Mouse (Mus musculus) limb, embryonic 15.5 days (tissue): Measurements from ENCODE around the gene Dcp1a. TPM values are rescaled to one million over a fixed set of nuclear protein-coding genes. Genes with fewer than 3 reads are reported as not detected.

Source experiments
- ATAC-seq: fragments of 200-750 bp; cut with Nextera tagmentation; 2 replicates; pipeline ENCODE4 v1.8.0; 2017; ENCODE audit warnings: low read depth, moderate TSS enrichment; ENCODE audit not compliant: insufficient number of reproducible peaks, low FRiP score, low TSS enrichment
- H3K27ac ChIP-seq: fragments of 300-500 bp; sonication (generic); 2 replicates; pipeline ENCODE4 v1.5.1; 2015; ENCODE audit warnings: moderate library complexity, mild to moderate bottlenecking, inconsistent platforms
- H3K27me3 ChIP-seq: fragments of 300-500 bp; sonication (generic); 2 replicates; pipeline ENCODE4 v1.6.1; 2015; ENCODE audit warnings: inconsistent platforms
- H3K36me3 ChIP-seq: fragments of 300-500 bp; sonication (generic); 2 replicates; pipeline ENCODE4 v1.6.1; 2015; ENCODE audit warnings: inconsistent platforms
- H3K4me1 ChIP-seq: fragments of 300-500 bp; sonication (generic); 2 replicates; pipeline ENCODE4 v1.6.1; 2015; ENCODE audit warnings: inconsistent platforms
- H3K4me2 ChIP-seq: fragments of 300-500 bp; sonication (generic); 2 replicates; pipeline ENCODE4 v1.6.1; 2015; ENCODE audit warnings: mild to moderate bottlenecking, inconsistent platforms
- H3K4me3 ChIP-seq: fragments of 300-500 bp; sonication (generic); 2 replicates; pipeline ENCODE4 v1.5.1; 2015; ENCODE audit warnings: mild to moderate bottlenecking, inconsistent platforms
- H3K9ac ChIP-seq: fragments of 300-500 bp; sonication (generic); 2 replicates; pipeline ENCODE4 v1.6.1; 2015; ENCODE audit warnings: inconsistent platforms
- H3K9me3 ChIP-seq: fragments of 300-500 bp; sonication (generic); 2 replicates; pipeline ENCODE4 v1.6.1; 2016; ENCODE audit warnings: inconsistent platforms
- WGBS: fragments of 180-500 bp; shearing (Covaris S2); methylation state at CpG from one replicate; pipeline ENCODE4 v1.1.7; 2015; 5-methylcytosine and 5-hydroxymethylcytosine counted together
- polyA plus RNA-seq: library from polyadenylated mRNA; unstranded; fragments of >200 nt; fragmentation: Nextera tagmentation; extraction: Ambion mirVana; gene quantifications from 2 replicates; pipeline ENCODE4 v1.2.1, GENCODE M21; 2015

Dcp1a gene
- polyA plus RNA-seq, 1 experiment from 2014 or later: 24.6 TPM

DNA sequence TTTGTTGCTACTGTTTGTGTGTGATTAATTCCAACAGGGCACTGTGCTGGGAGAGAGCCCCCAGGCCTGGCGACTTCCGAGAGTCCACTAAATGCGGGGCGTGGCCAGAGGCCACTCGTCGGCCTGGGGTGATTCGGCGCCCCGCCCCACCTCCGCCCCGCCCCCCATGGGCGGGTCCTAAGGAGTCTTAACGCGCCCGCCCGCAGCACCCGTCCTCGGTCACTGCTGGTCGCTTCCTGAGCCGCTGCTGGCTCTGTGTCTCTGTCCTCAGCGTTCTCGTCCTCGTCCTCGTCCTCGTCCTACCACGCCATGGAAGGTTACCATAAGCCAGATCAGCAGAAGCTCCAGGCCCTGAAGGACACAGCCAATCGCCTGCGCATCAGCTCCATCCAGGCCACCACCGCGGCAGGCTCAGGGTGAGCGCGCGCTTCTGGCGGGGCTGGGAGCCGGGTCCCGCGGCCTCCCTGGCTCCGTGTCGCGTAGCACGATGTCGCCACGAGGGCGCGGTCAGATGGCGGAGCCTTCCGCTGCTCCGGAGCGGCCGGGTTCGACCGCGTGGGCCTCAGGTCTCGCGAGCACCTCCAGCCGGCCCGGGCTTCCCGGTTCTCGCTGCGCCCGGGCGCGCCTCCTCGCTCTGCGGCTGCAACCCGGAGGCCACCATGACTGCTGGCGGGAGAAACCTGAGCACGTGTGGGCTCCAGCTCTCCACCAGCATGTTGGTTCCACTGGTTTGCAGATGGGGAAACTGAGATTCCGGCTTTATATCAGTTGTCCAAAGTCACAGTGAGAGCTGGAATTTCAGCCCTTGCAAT is 69.8 kb downstream of the Dcp1a start:
- Histone ChIP-seq H3K27me3 (no peaks in the 10 kb centered on the region), H3K4me3 (peak overlapping the region; percentile 57), H3K9me3 (no peaks in the 10 kb centered on the region), H3K27ac (peak overlapping the region; percentile 94), H3K36me3 (no peaks in the 10 kb centered on the region), H3K4me2 (peak overlapping the region; percentile 83), H3K9ac (peak overlapping the region; percentile 61), H3K4me1 (peaks cover 36% of the 10 kb centered on the region)
- under 1% methylated on average over 68 of the region's 69 CpGs for WGBS
- ATAC-seq: peak; percentile 92

DNA sequence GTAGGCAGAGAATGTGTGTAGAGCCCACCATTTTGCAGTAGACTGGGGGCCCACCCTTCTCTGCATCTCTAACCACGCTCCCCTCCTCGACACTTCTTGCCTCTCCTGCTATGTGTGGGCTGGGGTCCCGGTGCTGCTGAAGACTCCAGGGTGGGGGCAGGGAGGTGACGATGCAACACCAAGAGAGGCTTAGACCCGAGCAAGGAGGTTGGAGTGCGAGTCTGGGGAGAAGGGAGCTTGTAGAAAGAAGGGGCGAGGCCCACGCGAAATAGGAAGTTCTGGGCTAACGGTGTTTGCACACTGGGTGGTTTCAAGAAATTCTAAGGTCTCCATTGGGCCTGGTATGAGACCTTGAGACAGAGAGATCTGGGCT is 70.4 kb downstream of the Dcp1a start:
- H3K27ac ChIP-seq: peak overlapping the region; percentile 94
- peak overlapping the region; percentile 61 for H3K9ac ChIP-seq
- peak overlapping the region; percentile 57 for H3K4me3 ChIP-seq
- 1% methylated on average over 10 of the region's 10 CpGs for WGBS
- H3K9me3 ChIP-seq: no peaks in the 10 kb centered on the region
- H3K4me2 ChIP-seq: peak overlapping the region; percentile 83
- H3K4me1 ChIP-seq: peaks cover 36% of the 10 kb centered on the region
- H3K27me3 ChIP-seq: no peaks in the 10 kb centered on the region
- no peak for ATAC-seq
- H3K36me3 ChIP-seq: no peaks in the 10 kb centered on the region; the same call in 1 of the 2 replicates

DNA sequence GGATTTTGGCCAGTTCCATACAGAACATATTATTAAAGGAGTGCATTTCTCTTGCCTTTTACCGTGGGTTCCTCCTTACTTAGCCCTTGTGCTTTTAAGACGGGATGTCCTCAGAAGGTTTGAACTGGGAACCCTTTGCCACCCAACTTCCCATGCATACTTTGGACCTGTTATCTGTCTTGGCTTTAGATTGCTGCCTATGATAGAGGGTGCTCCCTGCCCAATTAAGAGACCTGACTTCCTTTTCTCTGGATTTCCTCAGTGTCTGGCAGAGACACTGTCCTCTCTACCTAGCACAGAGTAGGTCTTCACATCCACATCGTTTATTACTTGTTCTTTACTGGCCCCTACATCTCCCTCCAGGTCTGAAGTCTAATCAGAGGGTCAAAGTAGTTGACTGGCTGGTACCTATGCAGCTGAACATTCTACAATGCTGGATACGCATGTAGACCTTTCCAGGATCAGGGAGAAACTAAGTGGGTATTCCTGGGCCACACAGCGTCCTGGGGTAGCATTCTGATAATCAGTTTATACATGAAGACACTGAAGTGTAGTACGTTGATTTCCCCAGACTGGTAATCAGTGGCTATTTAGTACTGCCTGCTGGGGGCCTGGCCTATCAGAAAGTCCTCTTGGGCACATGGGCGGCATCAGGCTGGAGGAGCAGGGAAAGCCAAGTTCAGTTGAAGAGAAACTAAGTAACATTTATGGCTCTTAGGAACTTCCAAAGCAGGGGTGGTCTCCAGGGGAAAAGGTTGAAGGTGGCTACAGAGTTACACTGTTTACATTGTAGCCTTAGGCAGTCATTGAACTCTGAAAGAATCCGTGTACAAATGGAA is 71.1 kb downstream of the Dcp1a start:
- WGBS: 33% methylated on average over 8 of the region's 8 CpGs
- Histone ChIP-seq H3K4me3 (peak overlapping the region; percentile 57), H3K9ac (peak overlapping the region; percentile 61), H3K27me3 (no peaks in the 10 kb centered on the region), H3K27ac (no peak overlapping the region; the same call in 1 of the 2 replicates), H3K36me3 (no peaks in the 10 kb centered on the region; the same call in 1 of the 2 replicates), H3K4me2 (peak overlapping the region; percentile 83), H3K4me1 (peaks cover 36% of the 10 kb centered on the region), H3K9me3 (no peaks in the 10 kb centered on the region)
- ATAC-seq: no peak

DNA sequence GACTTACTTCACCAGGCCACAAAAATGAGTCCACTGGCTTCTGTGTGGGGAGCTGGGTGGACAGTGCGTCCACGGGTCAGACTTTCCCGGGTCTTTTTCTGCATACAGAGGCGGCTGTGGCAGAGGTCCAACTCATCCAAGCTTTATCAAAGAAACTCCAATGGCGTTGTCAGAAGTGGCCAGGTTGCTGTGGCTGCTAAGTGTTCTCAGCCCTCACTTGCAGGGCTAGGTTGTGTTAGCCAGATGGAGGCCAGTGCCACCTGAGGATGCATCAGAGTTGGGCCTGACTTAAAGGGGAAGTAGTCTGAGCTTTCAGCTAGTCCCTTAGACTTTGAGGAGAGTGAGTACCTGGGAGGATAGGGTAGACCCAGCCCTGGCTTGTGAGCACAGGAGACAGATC is 72.2 kb downstream of the Dcp1a start:
- H3K4me1 ChIP-seq: peaks cover 36% of the 10 kb centered on the region
- no peak overlapping the region; the same call in 1 of the 2 replicates for H3K4me3 ChIP-seq
- ATAC-seq: no peak
- H3K27me3 ChIP-seq: no peaks in the 10 kb centered on the region
- H3K27ac ChIP-seq: no peak overlapping the region
- no peak overlapping the region for H3K9ac ChIP-seq
- H3K36me3 ChIP-seq: peaks cover 6% of the 10 kb centered on the region
- peak overlapping the region; percentile 83 for H3K4me2 ChIP-seq
- WGBS: 68% methylated on average over 5 of the region's 5 CpGs
- no peaks in the 10 kb centered on the region for H3K9me3 ChIP-seq

DNA sequence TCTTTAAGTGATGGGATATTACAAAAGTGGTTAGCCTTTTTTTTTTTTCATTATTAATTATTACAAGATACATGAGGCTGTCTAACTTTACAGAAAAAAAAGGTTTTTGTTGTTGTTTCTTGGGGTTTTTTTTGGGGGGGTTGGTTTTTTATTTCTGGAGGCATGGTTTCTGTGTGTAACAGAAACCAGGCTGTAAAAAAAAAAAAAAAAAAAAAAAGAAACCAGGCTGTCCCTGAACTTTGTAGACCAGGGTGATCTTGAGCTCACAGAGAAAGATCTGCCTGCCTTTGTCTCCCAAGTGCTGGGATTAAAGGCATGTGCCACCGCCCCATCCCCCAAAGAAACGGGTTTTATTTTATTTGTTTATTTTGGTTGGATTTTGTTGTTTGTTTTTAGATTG is 72.6 kb downstream of the Dcp1a start:
- Histone ChIP-seq H3K4me2 (no peak overlapping the region; the same call in 1 of the 2 replicates), H3K27me3 (no peaks in the 10 kb centered on the region), H3K4me1 (peaks cover 36% of the 10 kb centered on the region), H3K9me3 (no peaks in the 10 kb centered on the region), H3K9ac (no peak overlapping the region), H3K27ac (no peak overlapping the region), H3K4me3 (no peak overlapping the region), H3K36me3 (peaks cover 8% of the 10 kb centered on the region)
- no peak for ATAC-seq
- WGBS: 94% methylated on average over 2 of the region's 2 CpGs

DNA sequence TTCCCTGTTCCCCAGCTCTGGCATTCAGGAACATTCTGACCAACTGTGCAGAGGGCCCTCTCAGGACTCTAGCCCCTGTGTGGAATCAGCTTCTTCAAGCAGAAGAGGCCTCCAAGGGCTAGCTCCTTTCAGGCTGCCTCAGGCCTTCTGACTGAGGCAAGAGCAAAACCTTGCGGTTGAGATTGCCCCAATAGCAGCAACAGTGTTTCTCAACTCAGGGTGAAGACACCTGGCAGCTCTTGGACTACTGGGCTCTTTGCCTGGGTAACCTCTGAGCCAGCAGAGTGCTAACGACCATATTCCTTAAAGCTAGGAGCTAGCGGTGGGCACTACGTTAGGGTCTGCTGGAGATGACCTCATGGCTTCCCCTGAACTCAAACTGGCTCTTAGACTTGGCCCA is 73.8 kb downstream of the Dcp1a start:
- WGBS: 74% methylated on average over 4 of the region's 4 CpGs
- Histone ChIP-seq H3K9me3 (no peaks in the 10 kb centered on the region), H3K4me3 (no peak overlapping the region), H3K4me2 (no peak overlapping the region), H3K36me3 (peaks cover 9% of the 10 kb centered on the region), H3K27me3 (no peaks in the 10 kb centered on the region), H3K4me1 (peaks cover 32% of the 10 kb centered on the region), H3K9ac (no peak overlapping the region), H3K27ac (no peak overlapping the region)
- no peak for ATAC-seq

DNA sequence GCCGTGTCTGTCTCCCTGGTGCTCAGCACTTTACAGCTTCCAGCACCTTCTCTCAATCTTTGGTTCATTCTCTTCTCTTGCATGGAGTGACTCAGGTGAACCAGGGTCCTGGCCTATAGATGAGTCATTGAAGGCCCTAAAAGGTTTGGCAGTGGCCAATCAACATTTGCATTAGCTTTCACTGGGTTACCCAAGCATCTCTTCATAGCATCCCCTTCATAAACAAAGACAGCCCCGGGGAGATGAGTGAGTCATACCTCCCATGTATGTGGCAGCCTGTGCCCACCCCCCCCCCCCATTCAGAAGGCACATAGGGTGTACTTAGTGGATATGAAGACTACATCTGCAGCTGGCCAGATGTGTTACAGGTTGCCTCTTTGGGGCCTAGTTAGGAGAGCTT is 77.3 kb downstream of the Dcp1a start:
- 81% methylated on average over 2 of the region's 2 CpGs for WGBS
- H3K4me3 ChIP-seq: no peak overlapping the region
- no peak overlapping the region for H3K27ac ChIP-seq
- no peaks in the 10 kb centered on the region for H3K9me3 ChIP-seq
- peaks cover 6% of the 10 kb centered on the region for H3K4me1 ChIP-seq
- no peak overlapping the region for H3K4me2 ChIP-seq
- no peak for ATAC-seq
- peaks cover 43% of the 10 kb centered on the region for H3K36me3 ChIP-seq
- no peak overlapping the region for H3K9ac ChIP-seq
- no peaks in the 10 kb centered on the region for H3K27me3 ChIP-seq

DNA sequence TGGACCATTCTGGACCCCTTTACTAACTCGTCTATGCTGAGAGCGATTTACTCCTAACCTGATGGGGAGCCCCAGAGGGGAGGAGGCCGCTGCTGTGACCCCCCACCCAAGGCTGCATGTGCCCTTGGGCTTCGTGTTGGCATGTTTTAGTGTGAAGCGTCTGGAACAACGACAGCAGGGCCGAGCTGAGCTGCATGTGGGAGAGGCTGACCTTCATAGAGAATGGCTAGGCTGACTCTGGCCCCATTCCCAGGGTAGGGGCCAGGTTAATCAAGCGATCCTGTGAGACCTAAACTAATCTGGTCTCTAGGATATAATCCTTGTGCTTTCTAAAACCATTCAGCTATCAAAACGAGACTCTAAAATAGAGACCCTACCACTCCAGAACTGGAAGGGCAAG is 78.4 kb downstream of the Dcp1a start:
- H3K36me3 ChIP-seq: peaks cover 47% of the 10 kb centered on the region
- no peak overlapping the region for H3K27ac ChIP-seq
- H3K4me1 ChIP-seq: peaks cover 5% of the 10 kb centered on the region; the same call in 1 of the 2 replicates
- no peak overlapping the region for H3K4me3 ChIP-seq
- no peaks in the 10 kb centered on the region for H3K27me3 ChIP-seq
- H3K9me3 ChIP-seq: no peaks in the 10 kb centered on the region
- 71% methylated on average over 9 of the region's 9 CpGs for WGBS
- H3K4me2 ChIP-seq: no peak overlapping the region
- no peak overlapping the region for H3K9ac ChIP-seq
- ATAC-seq: no peak

DNA sequence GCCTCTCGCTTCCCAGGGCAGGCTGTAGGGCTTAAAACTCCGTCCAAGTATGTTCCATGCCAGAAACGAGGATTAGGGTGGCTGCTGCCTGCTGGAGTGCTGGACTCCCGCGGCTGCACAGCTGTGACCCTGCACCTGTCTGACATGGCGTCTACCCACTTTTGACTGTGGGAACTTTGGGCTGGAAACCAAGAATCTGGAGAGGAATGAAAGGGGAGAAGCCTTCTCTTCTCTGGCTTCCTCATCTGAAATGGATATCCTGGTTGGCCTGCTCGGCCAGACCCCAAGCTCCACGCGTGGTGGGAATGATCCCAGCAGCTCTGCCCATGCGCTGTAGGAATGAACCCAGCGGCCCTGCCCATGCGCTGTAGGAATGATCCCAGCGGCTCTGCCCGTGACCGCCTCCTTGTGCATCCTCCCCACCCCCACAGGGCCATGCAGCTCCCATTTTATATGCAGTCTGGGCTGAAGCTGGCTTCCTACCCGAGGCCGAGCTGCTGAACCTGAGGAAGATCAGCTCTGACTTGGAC is 80.1 kb downstream of the Dcp1a start:
- peaks cover 54% of the 10 kb centered on the region for H3K36me3 ChIP-seq

DNA sequence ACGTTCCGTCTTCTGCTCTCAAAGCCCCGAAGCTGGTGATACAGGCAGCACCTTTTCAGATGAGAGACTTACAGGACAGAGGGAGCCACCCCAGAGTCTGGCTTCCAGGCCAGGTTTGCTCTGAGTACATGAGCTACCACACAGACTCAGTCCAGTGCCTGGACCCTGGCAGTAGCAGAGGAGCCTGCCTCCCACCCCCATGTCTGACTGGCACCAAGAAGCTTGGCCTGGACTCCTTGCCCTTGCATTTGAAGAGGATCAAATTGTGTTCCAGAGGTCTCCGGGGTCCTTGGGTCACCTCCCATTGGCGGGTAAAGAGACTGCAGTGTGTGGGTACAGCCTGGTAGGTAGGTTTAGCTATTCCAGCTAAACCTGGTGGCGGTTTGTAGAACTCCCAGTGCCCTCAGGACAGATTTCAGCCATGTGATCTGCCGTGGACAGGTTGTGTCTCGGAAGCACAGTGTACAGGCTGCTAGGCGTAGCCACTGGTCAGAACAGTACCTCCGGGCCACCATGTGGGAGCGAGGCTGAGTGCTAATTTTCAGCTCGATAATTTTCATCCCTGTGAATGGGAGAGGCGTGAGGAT is 81.6 kb downstream of the Dcp1a start:
- H3K4me1 ChIP-seq: no peaks in the 10 kb centered on the region
- ATAC-seq: no peak
- H3K4me2 ChIP-seq: no peak overlapping the region
- 93% methylated on average over 13 of the region's 13 CpGs for WGBS
- H3K4me3 ChIP-seq: no peak overlapping the region
- H3K27me3 ChIP-seq: no peaks in the 10 kb centered on the region
- no peak overlapping the region for H3K27ac ChIP-seq
- peaks cover 69% of the 10 kb centered on the region for H3K36me3 ChIP-seq
- H3K9me3 ChIP-seq: no peaks in the 10 kb centered on the region
- H3K9ac ChIP-seq: no peak overlapping the region

More for the DNA sequence above, 80.1 kb downstream of the Dcp1a start:
- Histone ChIP-seq H3K4me1 (no peaks in the 10 kb centered on the region), H3K27ac (no peak overlapping the region), H3K9ac (no peak overlapping the region), H3K4me3 (no peak overlapping the region), H3K27me3 (no peaks in the 10 kb centered on the region), H3K4me2 (no peak overlapping the region; the same call in 1 of the 2 replicates), H3K9me3 (no peaks in the 10 kb centered on the region)
- 80% methylated on average over 17 of the region's 17 CpGs for WGBS
- ATAC-seq: peak; percentile 41; the same call in 1 of the 2 replicates

DNA sequence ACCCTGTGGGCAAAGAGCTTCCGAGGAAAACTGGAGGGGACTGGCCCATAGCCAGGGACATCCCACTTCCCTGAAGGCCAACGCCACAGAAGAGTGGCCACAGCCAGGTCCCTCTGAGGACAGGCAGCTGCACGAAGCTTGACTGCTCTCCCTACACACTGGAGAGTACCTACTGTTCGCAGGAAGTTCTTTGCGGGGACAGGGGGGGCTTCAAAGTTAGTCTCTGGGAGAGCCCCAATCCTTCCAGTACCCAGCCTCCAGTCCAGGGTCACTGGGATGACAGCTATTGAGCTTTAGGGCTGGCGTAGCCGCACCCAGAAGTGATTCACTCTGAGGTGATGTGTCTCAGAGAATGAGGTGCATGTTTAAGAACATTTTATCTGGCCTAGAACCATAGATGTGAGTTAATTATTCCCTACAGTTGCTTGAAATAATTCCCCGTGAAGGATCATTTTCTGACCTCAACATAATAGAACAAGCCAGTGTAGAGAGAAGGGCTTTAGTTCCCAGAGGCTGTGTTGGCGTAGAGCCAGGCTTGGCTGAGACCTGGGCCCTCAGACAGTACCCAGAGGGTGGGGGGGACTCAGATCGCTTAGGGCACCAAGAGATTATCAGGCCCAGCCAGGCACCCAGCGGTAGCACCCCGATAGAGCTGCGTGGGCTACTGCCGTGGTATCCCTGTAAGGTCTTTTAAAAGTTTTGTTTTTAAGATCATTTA is 82.3 kb downstream of the Dcp1a start:
- Histone ChIP-seq H3K4me2 (no peak overlapping the region), H3K27ac (no peak overlapping the region), H3K4me3 (no peak overlapping the region), H3K9me3 (no peaks in the 10 kb centered on the region), H3K4me1 (no peaks in the 10 kb centered on the region), H3K9ac (no peak overlapping the region), H3K36me3 (peaks cover 69% of the 10 kb centered on the region), H3K27me3 (no peaks in the 10 kb centered on the region)
- WGBS: 83% methylated on average over 14 of the region's 14 CpGs
- ATAC-seq: no peak
